Mouse (Mus musculus) liver, adult 2 months (tissue): ENCODE results near the gene Hnrnph3.

Experiments used
- CTCF ChIP-seq: fragments of 200-500 bp; IDR thresholded peaks from 2 replicates; pipeline ENCODE4 v1.5.1; 2011; ENCODE audit warnings: low read depth, low read length, control low read depth
- POLR2A ChIP-seq: fragments of 200-500 bp; IDR thresholded peaks from 2 replicates; pipeline ENCODE4 v1.6.1; 2011; ENCODE audit warnings: low read length, control low read depth; ENCODE audit not compliant: insufficient read depth; ENCODE audit errors: extremely low read depth

- TF ChIP-seq CTCF (0 out of 2 replicates have a peak, but pooled peaks have one; percentile 14), POLR2A (no peak)
These were observed 19.1 kb upstream of the Hnrnph3 start for GRCm38 (mm10) chr10:63043154-63043553.
